Mouse (Mus musculus) ES-E14 (cell line): ENCODE data around the gene Ccm2.

Experiments
- HCFC1 ChIP-seq: IDR thresholded peaks from 2 replicates; pipeline ENCODE4 v1.6.1; 2012; ENCODE audit warnings: low read length, inconsistent platforms, borderline replicate concordance; ENCODE audit not compliant: insufficient read depth
- MAFK ChIP-seq: IDR thresholded peaks from 2 replicates; pipeline ENCODE4 v1.6.1; 2014; ENCODE audit warnings: mild to moderate bottlenecking, low read depth, low read length, inconsistent platforms; ENCODE audit not compliant: insufficient read depth
- ZC3H11A ChIP-seq: IDR thresholded peaks from 2 replicates; pipeline ENCODE4 v1.6.1; 2012; ENCODE audit warnings: low read depth, mild to moderate bottlenecking, inconsistent platforms, low read length, borderline replicate concordance

GRCm38 (mm10) chr11:6638537-6638936 is 91.8 kb downstream of the Ccm2 start, which contains the start of gene Wap:
- TF ChIP-seq HCFC1 (no peak), ZC3H11A (no peak), MAFK (no peak)
